Mouse (Mus musculus) naive thymus-derived CD4-positive, alpha-beta T cell, adult 5 months (primary cell): Measurements from ENCODE around the gene Gm21310. TPM values are rescaled to one million over a fixed set of nuclear protein-coding genes. Genes with fewer than 3 reads are reported as not detected.

Experiments used
- polyA plus RNA-seq: library from polyadenylated mRNA; unstranded; fragments of 100-300 nt; shearing (Covaris generic); gene quantifications from one replicate; pipeline ENCODE4 v1.2.1, GENCODE M21; 2017

Gm21310 gene
- not detected for polyA plus RNA-seq

DNA sequence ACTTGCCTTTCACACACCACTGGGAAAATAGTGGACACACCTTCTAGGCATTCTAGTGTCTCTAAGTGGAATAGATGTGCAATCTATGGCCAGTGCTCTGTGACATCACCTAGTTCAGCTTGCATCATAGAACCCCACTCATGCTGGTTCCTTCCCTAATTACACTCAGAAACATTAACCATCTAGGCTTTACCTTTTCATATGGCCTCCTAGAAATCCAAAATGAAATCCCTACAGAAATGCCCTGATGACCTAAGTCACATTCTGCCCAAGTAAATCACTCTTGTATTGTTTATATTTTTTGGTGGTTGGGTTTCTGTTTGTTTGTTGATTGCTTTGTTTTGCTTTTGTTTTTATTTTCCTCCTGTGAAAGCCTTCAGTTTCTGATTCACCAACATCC lies at the start of gene Gm21310:
TSS of gene Gm21310 (minus strand) at position 101 of the 400 bp plus-strand sequence.

Other genes with a start within 250 kb of the Gm21310 start
- gene Gm20834, start 177.4 kb upstream of the Gm21310 start, polyA plus RNA-seq, result not detected